Mouse (Mus musculus) small intestine, adult 2 months (tissue): Measurements from ENCODE around the gene Il17f. TPM values are rescaled to one million over a fixed set of nuclear protein-coding genes. Genes with fewer than 3 reads are reported as not detected.

Source experiments
- H3K27ac ChIP-seq: fragments of 200-500 bp; 2 replicates; pipeline ENCODE4 v1.5.1; 2012; ENCODE audit warnings: low read depth, low read length, control low read depth, inconsistent platforms; ENCODE audit not compliant: insufficient read depth
- H3K27me3 ChIP-seq: fragments of 200-500 bp; 2 replicates; pipeline ENCODE4 v1.6.1; 2012; ENCODE audit warnings: mild to moderate bottlenecking, moderate library complexity, low read length, inconsistent platforms; ENCODE audit not compliant: control insufficient read depth, insufficient read depth
- H3K36me3 ChIP-seq: fragments of 200-500 bp; 2 replicates; pipeline ENCODE4 v1.6.1; 2012; ENCODE audit warnings: mild to moderate bottlenecking, low read length, control low read depth, inconsistent platforms; ENCODE audit not compliant: control insufficient read depth, insufficient read depth
- H3K4me1 ChIP-seq: fragments of 200-500 bp; 2 replicates; pipeline ENCODE4 v1.6.1; 2012; ENCODE audit warnings: low read length, inconsistent platforms, mixed read lengths; ENCODE audit not compliant: control insufficient read depth, insufficient read depth, insufficient read length
- H3K4me3 ChIP-seq: fragments of 200-500 bp; 2 replicates; pipeline ENCODE4 v1.5.1; 2012; ENCODE audit warnings: low read depth, mild to moderate bottlenecking, control low read depth, inconsistent platforms, low read length, moderate library complexity
- CTCF ChIP-seq: fragments of 200-500 bp; IDR thresholded peaks from 2 replicates; pipeline ENCODE4 v1.5.1; 2012; ENCODE audit warnings: low read depth, mild to moderate bottlenecking, control low read depth, inconsistent platforms, low read length, moderate library complexity, mixed read lengths; ENCODE audit not compliant: insufficient replicate concordance, insufficient read length; ENCODE audit errors: extremely low read depth
- POLR2A ChIP-seq: fragments of 200-500 bp; IDR thresholded peaks from 2 replicates; pipeline ENCODE4 v1.6.1; 2012; ENCODE audit warnings: low read depth, mild to moderate bottlenecking, control low read depth, inconsistent platforms, low read length, moderate library complexity
- WGBS: fragments of 180-500 bp; shearing (Covaris S2); methylation state at CpG from one replicate; pipeline ENCODE4 v1.1.7; 2018; 5-methylcytosine and 5-hydroxymethylcytosine counted together
- polyA plus RNA-seq: library from polyadenylated mRNA; depleted of rRNA; stranded (reverse); fragments of >200 nt; gene quantifications from 2 replicates; pipeline ENCODE4 v1.2.3, GENCODE M21; 2012

Gene Il17f
- polyA plus RNA-seq, 1 experiment = not detected

- 93% methylated on average over 8 of the region's 8 CpGs for WGBS
- no peak overlapping the region for H3K4me3 ChIP-seq
- no peaks in the 10 kb centered on the region for H3K4me1 ChIP-seq
- H3K36me3 ChIP-seq = peaks cover 39% of the 10 kb centered on the region
- no peak overlapping the region for H3K27ac ChIP-seq
- H3K27me3 ChIP-seq = no peaks in the 10 kb centered on the region
- TF ChIP-seq CTCF = no peak
- TF ChIP-seq POLR2A = no peak
Measured at GRCm38 (mm10) chr1:20814521-20814920, 24.1 kb upstream of the Il17f start.

DNA sequence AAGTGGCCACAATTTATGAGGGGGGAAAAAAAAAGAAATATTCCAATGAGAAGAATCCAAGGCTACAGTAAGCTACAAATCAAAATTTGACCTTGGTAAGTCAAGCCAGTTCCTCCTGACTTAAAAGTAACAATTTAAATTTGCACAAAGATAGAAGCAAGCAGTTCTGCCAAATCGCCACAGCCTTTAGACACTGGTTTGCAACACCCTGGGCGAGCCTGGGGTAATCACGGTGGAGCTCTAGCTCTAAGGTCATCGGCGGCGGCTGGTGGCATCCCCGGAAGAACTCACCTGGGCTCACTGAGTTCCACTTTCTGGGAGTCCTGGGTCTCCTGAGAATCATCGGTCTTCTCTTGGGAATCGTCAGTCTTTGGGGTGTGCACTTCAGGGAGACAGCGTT lies 14.1 kb upstream of the Il17f start:
- Histone ChIP-seq H3K36me3 (peaks cover 44% of the 10 kb centered on the region), H3K27me3 (no peaks in the 10 kb centered on the region), H3K4me1 (no peaks in the 10 kb centered on the region), H3K27ac (no peak overlapping the region), H3K4me3 (no peak overlapping the region)
- no peak for TF ChIP-seq CTCF
- TF ChIP-seq POLR2A = no peak
- 93% methylated on average over 10 of the region's 10 CpGs for whole genome bisulfite sequencing

- peaks cover 22% of the 10 kb centered on the region for H3K36me3 ChIP-seq
Measured at GRCm38 (mm10) chr1:20801682-20802390, 11.4 kb upstream of the Il17f start.

GRCm38 (mm10) chr1:20801275-20801674 lies 10.9 kb upstream of the Il17f start:
- no peak for TF ChIP-seq CTCF
- no peak for TF ChIP-seq POLR2A
- H3K27ac ChIP-seq = no peak overlapping the region
- 97% methylated on average over 2 of the region's 2 CpGs for WGBS
- no peak overlapping the region for H3K4me3 ChIP-seq
- no peaks in the 10 kb centered on the region for H3K27me3 ChIP-seq
- no peaks in the 10 kb centered on the region for H3K4me1 ChIP-seq
- peaks cover 18% of the 10 kb centered on the region for H3K36me3 ChIP-seq

More at GRCm38 (mm10) chr1:20801682-20802390, 11.4 kb upstream of the Il17f start:
- WGBS = 92% methylated on average over 8 of the region's 8 CpGs
- no peaks in the 10 kb centered on the region for H3K4me1 ChIP-seq
- no peak for TF ChIP-seq CTCF
- TF ChIP-seq POLR2A = no peak
- no peak overlapping the region for H3K27ac ChIP-seq
- H3K27me3 ChIP-seq = no peaks in the 10 kb centered on the region
- no peak overlapping the region for H3K4me3 ChIP-seq

DNA sequence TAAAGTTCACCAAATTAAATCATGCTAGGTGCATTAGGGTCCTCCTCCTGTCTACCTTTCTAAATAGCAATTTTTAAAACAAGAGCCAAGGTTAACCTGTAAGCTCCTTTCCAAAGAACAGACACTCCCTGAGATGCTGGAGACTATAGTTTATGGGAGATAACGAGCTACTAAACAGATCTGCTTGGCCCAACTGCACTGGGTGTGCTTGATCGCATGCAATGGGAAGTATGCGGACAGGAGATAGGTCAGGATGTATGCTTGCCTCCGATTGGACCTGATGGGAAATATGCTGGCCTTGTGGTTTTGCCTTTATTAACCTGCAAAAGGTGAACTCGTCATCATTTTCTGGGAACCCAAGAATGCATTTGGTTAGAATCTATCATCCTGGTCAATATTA lies 4.8 kb upstream of the Il17f start:
- Histone ChIP-seq H3K27me3 (no peaks in the 10 kb centered on the region), H3K36me3 (no peaks in the 10 kb centered on the region), H3K4me3 (no peak overlapping the region), H3K27ac (no peak overlapping the region), H3K4me1 (no peaks in the 10 kb centered on the region)
- WGBS = 86% methylated on average over 5 of the region's 5 CpGs
- no peak for TF ChIP-seq CTCF
- no peak for TF ChIP-seq POLR2A

DNA sequence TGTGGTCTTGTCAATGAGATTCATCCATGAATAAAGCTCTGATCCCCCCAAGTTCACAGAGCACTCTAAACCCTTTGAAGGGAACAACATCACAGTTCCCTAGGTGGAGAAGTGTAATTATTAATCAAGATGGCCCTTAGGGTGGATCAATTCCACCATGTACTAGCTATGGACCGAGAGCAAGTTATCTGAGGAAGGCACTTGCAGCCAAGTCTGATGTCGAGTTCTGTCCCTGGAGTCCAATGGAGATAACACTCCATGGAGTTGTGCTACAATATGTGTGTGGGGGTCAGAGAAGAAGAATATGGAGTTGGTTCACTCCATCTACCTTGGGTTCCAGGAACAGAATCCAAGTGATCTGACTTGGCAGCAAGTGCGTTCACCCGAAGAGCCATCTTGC lies 4.3 kb upstream of the Il17f start:
- no peak overlapping the region for H3K27ac ChIP-seq
- no peak overlapping the region for H3K4me3 ChIP-seq
- WGBS = 75% methylated on average over 4 of the region's 4 CpGs
- H3K4me1 ChIP-seq = no peaks in the 10 kb centered on the region
- TF ChIP-seq POLR2A = no peak
- TF ChIP-seq CTCF = no peak
- no peaks in the 10 kb centered on the region for H3K36me3 ChIP-seq
- no peaks in the 10 kb centered on the region for H3K27me3 ChIP-seq

- no peaks in the 10 kb centered on the region for H3K4me1 ChIP-seq
- 56% methylated on average over 7 of the region's 7 CpGs for WGBS
- H3K36me3 ChIP-seq = no peaks in the 10 kb centered on the region
- TF ChIP-seq CTCF (no peak), POLR2A (no peak)
- H3K4me3 ChIP-seq = no peak overlapping the region
- H3K27ac ChIP-seq = no peak overlapping the region
- H3K27me3 ChIP-seq = no peaks in the 10 kb centered on the region
Measured at GRCm38 (mm10) chr1:20791414-20791813, 997 bp upstream of the Il17f start.

GRCm38 (mm10) chr1:20788419-20788818 lies 2.0 kb downstream of the Il17f start:
- no peaks in the 10 kb centered on the region for H3K36me3 ChIP-seq
- no peaks in the 10 kb centered on the region for H3K27me3 ChIP-seq
- H3K27ac ChIP-seq = no peak overlapping the region
- H3K4me1 ChIP-seq = no peaks in the 10 kb centered on the region
- no peak overlapping the region for H3K4me3 ChIP-seq
- TF ChIP-seq POLR2A (no peak), CTCF (no peak)
- 31% methylated on average over 10 of the region's 10 CpGs for whole genome bisulfite sequencing
